Mouse (Mus musculus) Patski (cell line): Measurements from ENCODE around the gene Ppp1r1c. TPM values are rescaled to one million over a fixed set of nuclear protein-coding genes. Genes with fewer than 3 reads are reported as not detected.

Experiments
- ATAC-seq: fragments of 100-300 bp; one replicate; pipeline ENCODE4 v1.8.0; 2021
- CTCF ChIA-PET: fragments of 350-600 bp; sonication (Branson Sonifier 250); formaldehyde crosslinking; loops from one replicate; lab custom pipeline; 2022; ENCODE audit warnings: inconsistent platforms; lab: Charles Lee
- POLR2A ChIA-PET: fragments of 350-600 bp; sonication (Branson Sonifier 250); formaldehyde crosslinking; loops from one replicate; lab custom pipeline; 2022; ENCODE audit warnings: antibody characterized with exemption, inconsistent platforms; lab: Charles Lee
- DNase-seq: peaks from one replicate; pipeline ENCODE4 v3.0.0-alpha.2; 2011; ENCODE audit warnings: low read depth, low spot score
- H3K27me3 ChIP-seq: fragments of 371-371 bp; one replicate; pipeline ENCODE4 v1.5.1; 2021
- CTCF ChIP-seq: fragments of 100-300 bp; IDR thresholded peaks from one replicate; pipeline ENCODE4 v1.5.1; 2021
- in situ Hi-C: fragments of 300-500 bp; cut with MboI; formaldehyde crosslinking; loops from 3 replicates; pipeline ENCODE4 v1.11.1; 2018; ENCODE audit warnings: low pct_unique_long_range_greater_than_20kb, mixed read lengths
- polyA plus RNA-seq: library from polyadenylated mRNA; unstranded; gene quantifications from one replicate; pipeline ENCODE4 v1.2.3, GENCODE M21; 2021

Ppp1r1c gene
- polyA plus RNA-seq, 1 experiment from 2014 or later: not detected

DNA sequence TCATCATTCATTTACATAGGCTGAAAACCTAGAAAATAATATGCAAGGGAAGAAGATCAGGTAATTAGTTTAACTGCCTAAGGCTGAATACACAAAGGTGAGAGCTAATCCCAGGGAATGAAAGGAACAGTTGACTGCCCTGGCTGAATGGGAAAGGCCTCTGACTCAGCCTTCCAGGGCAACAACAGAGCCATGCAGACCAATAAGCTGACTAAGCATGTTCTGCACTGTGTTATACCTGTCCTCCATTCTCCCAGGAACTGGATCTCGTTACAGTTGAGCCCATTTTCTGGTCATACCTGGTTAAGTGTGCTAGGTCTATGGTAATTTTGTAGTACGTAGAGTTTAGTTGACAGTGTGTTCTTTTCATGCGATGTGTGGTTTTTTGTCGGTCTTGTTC is 36.6 kb downstream of the Ppp1r1c start:
- ATAC-seq (no peak), DNase-seq (no peak)
- ChIA-PET CTCF (no interaction called here), POLR2A (no interaction called here)
- in situ Hi-C loops: no loop called here
- H3K27me3 ChIP-seq: peaks cover 4% of the 10 kb centered on the region
- no peak for TF ChIP-seq CTCF

GRCm38 (mm10) chr2:79751685-79752084 is 44.1 kb downstream of the Ppp1r1c start:
- TF ChIP-seq CTCF: no peak
- ATAC-seq (no peak), DNase-seq (no peak)
- in situ Hi-C loops: loop anchor here (25.0 kb wide), 2 partner anchors 789 to 1714 kb away; no protein-coding TSS in a partner anchor
- ChIA-PET CTCF (no interaction called here), POLR2A (no interaction called here)
- H3K27me3 ChIP-seq: peaks cover 14% of the 10 kb centered on the region

DNA sequence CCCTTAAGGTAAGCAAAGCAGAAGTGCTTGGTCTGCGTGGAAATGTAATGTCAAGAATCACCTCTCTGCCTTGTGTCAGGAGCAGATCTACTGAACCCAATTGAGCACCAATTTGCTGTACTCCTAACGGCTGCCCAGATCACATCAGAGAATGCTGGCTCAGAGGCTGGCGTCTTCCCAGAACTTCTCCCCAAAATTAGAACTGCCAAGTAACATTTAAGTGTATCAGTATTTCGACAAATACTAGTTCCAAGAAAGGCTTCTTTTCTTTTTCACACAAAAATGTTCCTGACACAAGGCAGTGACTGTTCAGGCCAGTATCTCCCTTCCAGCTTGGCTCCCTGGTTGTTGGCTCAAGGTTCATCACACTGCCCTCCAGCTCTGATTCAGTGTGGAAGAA is 52.4 kb downstream of the Ppp1r1c start:
- H3K27me3 ChIP-seq: no peaks in the 10 kb centered on the region
- POLR2A ChIA-PET: no interaction called here
- CTCF ChIA-PET: no interaction called here
- DNase-seq (no peak), ATAC-seq (no peak)
- in situ Hi-C loops: loop anchor here (10.0 to 25.0 kb wide), 3 partner anchors 105 to 1723 kb away; no protein-coding TSS in a partner anchor
- no peak for TF ChIP-seq CTCF

DNA sequence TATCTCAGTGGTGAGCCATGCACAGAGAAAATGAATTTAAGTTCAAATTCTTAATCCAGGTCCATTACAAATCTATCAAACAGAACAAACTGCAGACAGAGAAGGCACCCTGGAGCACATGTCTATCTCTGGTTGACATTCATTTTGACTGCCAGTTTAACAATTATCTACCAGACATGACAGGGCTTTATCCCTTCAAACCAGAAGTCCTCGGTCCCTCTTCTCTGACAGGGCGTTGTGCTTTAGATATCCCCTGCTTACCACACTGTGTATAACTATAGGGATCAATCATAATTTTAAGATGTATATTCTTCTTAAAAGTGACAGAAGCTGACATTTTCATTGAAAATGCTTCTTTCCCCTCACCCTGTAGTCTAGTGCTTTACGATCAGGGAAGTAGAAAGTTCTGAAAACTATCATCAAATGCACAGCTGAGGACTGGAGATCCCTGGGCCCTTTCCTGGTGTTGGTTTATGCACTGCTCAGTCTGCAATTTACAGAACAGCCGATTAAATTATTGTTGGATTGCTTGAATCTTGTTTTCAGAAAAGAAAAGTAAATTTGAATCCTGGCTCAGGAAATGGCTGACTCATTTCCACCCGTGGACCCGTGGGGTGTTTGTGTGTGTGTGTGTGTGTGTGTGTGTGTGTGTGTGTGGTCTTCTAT is 55.3 kb downstream of the Ppp1r1c start:
- ChIA-PET CTCF (interaction anchor here (1.0 to 2.5 kb wide), 2 partner anchors 8 to 12 kb away, joined by 3 to 7 read pairs; no protein-coding TSS in a partner anchor), POLR2A (no interaction called here)
- ATAC-seq (no peak), DNase-seq (no peak)
- in situ Hi-C loops: loop anchor here (10.0 to 25.0 kb wide), 3 partner anchors 108 to 1726 kb away; no protein-coding TSS in a partner anchor
- H3K27me3 ChIP-seq: no peaks in the 10 kb centered on the region
- no peak for TF ChIP-seq CTCF

- CTCF ChIA-PET: interaction anchor here (2.5 kb wide), 1 partner anchor 11 kb away, joined by 7 read pairs; no protein-coding TSS in a partner anchor
- peaks cover 5% of the 10 kb centered on the region for H3K27me3 ChIP-seq
- TF ChIP-seq CTCF: no peak
- in situ Hi-C loops: loop anchor here (10.0 to 25.0 kb wide), 3 partner anchors 110 to 1728 kb away; no protein-coding TSS in a partner anchor
- DNase-seq (no peak), ATAC-seq (no peak)
- POLR2A ChIA-PET: no interaction called here
Measured at GRCm38 (mm10) chr2:79765032-79765431, 57.5 kb downstream of the Ppp1r1c start.

DNA sequence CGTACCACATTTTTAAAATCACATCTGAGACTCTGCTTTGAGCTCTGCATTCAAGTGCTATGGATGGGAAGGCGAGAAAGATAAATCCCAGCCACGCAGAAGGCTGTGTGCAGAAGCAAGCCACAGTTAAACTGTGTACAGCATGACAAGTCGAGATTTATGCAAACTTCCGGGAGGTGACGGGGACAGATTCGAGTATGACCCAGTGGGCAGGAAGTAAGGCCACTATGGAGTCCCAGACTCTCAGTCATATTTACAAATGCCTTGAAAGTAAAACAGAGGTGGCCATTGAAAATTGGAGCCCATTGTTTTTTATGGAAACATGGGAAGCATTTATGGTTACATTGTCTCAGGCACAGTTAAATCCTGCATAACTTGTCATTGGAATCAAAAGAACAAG is 58.1 kb downstream of the Ppp1r1c start:
- ATAC-seq (no peak), DNase-seq (no peak)
- H3K27me3 ChIP-seq: peaks cover 5% of the 10 kb centered on the region
- in situ Hi-C loops: loop anchor here (10.0 to 25.0 kb wide), 3 partner anchors 111 to 1728 kb away; no protein-coding TSS in a partner anchor
- ChIA-PET POLR2A (no interaction called here), CTCF (no interaction called here)
- no peak for TF ChIP-seq CTCF

- ChIA-PET POLR2A (interaction anchor here (0.5 kb wide), 1 partner anchor 499 kb away, joined by 3 read pairs; no protein-coding TSS in a partner anchor), CTCF (interaction anchor here (1.7 kb wide), 1 partner anchor 15 kb away, joined by 5 read pairs; no protein-coding TSS in a partner anchor)
- in situ Hi-C loops: loop anchor here (10.0 to 25.0 kb wide), 3 partner anchors 114 to 1731 kb away; no protein-coding TSS in a partner anchor
- DNase-seq (no peak), ATAC-seq (no peak)
- TF ChIP-seq CTCF: no peak
- H3K27me3 ChIP-seq: peaks cover 10% of the 10 kb centered on the region
Measured at GRCm38 (mm10) chr2:79768625-79769024, 61.0 kb downstream of the Ppp1r1c start.

GRCm38 (mm10) chr2:79770307-79770706 is 62.7 kb downstream of the Ppp1r1c start:
- H3K27me3 ChIP-seq: peaks cover 13% of the 10 kb centered on the region
- TF ChIP-seq CTCF: no peak
- DNase-seq (no peak), ATAC-seq (no peak)
- CTCF ChIA-PET: no interaction called here
- POLR2A ChIA-PET: no interaction called here
- in situ Hi-C loops: loop anchor here (5.0 to 25.0 kb wide), 4 partner anchors 263 to 1733 kb away; no protein-coding TSS in a partner anchor

GRCm38 (mm10) chr2:79774372-79774771 is 66.8 kb downstream of the Ppp1r1c start:
- DNase-seq (peak; percentile 25), ATAC-seq (peak; percentile 54)
- in situ Hi-C loops: loop anchor here (5.0 to 25.0 kb wide), 4 partner anchors 267 to 1737 kb away; no protein-coding TSS in a partner anchor
- ChIA-PET CTCF (interaction anchor here (0.6 to 3.2 kb wide), 8 partner anchors 10 to 1534 kb away, joined by 3 to 20 read pairs (median 4); no protein-coding TSS in a partner anchor), POLR2A (no interaction called here)
- TF ChIP-seq CTCF: peak; percentile 76
- H3K27me3 ChIP-seq: peaks cover 13% of the 10 kb centered on the region

GRCm38 (mm10) chr2:79777801-79778200 is 70.2 kb downstream of the Ppp1r1c start:
- POLR2A ChIA-PET: no interaction called here
- in situ Hi-C loops: loop anchor here (10.0 kb wide), 1 partner anchor 403 kb away; no protein-coding TSS in a partner anchor
- DNase-seq: no peak
- CTCF ChIA-PET: no interaction called here
- ATAC-seq: no peak
- H3K27me3 ChIP-seq: peaks cover 3% of the 10 kb centered on the region
- peak; percentile 36 for TF ChIP-seq CTCF

DNA sequence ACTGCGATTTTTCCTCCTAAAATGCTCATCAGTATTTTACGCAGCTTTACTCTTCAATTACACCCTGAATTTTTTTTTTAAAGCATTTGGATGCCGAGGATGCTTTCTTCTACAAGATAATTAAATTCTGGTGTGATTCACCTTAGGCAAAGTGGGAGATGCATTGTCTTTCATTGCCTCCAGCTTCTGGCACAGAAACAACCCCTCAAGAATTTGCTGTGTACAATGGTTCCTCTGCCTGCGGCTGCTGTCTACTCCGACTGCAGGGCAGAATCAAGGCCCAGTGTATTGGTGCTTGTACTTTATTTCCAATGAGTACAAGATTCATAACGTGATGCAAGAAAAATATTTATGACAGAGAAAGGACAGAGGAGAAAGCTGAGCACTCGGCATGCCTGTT is 73.2 kb downstream of the Ppp1r1c start:
- DNase-seq: no peak
- H3K27me3 ChIP-seq: peaks cover 18% of the 10 kb centered on the region
- no peak for ATAC-seq
- in situ Hi-C loops: no loop called here
- ChIA-PET CTCF (no interaction called here), POLR2A (no interaction called here)
- TF ChIP-seq CTCF: no peak
